Mouse (Mus musculus) liver, embryonic 16.5 days (tissue): ENCODE results near the gene Tshr. TPM values are rescaled to one million over a fixed set of nuclear protein-coding genes. Genes with fewer than 3 reads are reported as not detected.

Experiments
- ATAC-seq: fragments of 200-750 bp; cut with Nextera tagmentation; 2 replicates; pipeline ENCODE4 v1.8.0; 2017; ENCODE audit warnings: low read depth, mild to moderate bottlenecking, moderate number of reproducible peaks, moderate library complexity
- H3K27ac ChIP-seq: fragments of 300-500 bp; sonication (generic); 2 replicates; pipeline ENCODE4 v1.5.1; 2014; ENCODE audit warnings: mild to moderate bottlenecking, low read length
- H3K27me3 ChIP-seq: fragments of 300-500 bp; sonication (generic); 2 replicates; pipeline ENCODE4 v1.6.1; 2014; ENCODE audit warnings: low read depth, low read length, mixed read lengths; ENCODE audit not compliant: control insufficient read depth, insufficient read depth
- H3K36me3 ChIP-seq: fragments of 300-500 bp; sonication (generic); 2 replicates; pipeline ENCODE4 v1.6.1; 2014; ENCODE audit warnings: mild to moderate bottlenecking; ENCODE audit not compliant: control insufficient read depth, insufficient read depth
- H3K4me1 ChIP-seq: fragments of 300-500 bp; sonication (generic); 2 replicates; pipeline ENCODE4 v1.6.1; 2014; ENCODE audit warnings: low read depth, low read length, mixed read lengths; ENCODE audit not compliant: control insufficient read depth
- H3K4me2 ChIP-seq: fragments of 300-500 bp; sonication (generic); 2 replicates; pipeline ENCODE4 v1.6.1; 2014; ENCODE audit warnings: low read depth, low read length, mixed read lengths
- H3K4me3 ChIP-seq: fragments of 300-500 bp; sonication (generic); 2 replicates; pipeline ENCODE4 v1.5.1; 2014; ENCODE audit warnings: low read depth, mild to moderate bottlenecking, low read length
- H3K9ac ChIP-seq: fragments of 300-500 bp; sonication (generic); 2 replicates; pipeline ENCODE4 v1.6.1; 2014; ENCODE audit warnings: low read depth, low read length
- H3K9me3 ChIP-seq: fragments of 300-500 bp; sonication (generic); replicated peaks from 2 replicates; pipeline ENCODE4 v1.6.1; 2016; ENCODE audit warnings: low read length; ENCODE audit not compliant: control insufficient read depth
- WGBS: fragments of 180-500 bp; shearing (Covaris S2); extraction: QIAGEN DNeasy Blood & Tissue Kit; methylation state at CpG from one replicate; pipeline ENCODE4 v1.1.7; 2014; ENCODE audit not compliant: insufficient replicate concordance; 5-methylcytosine and 5-hydroxymethylcytosine counted together
- polyA plus RNA-seq: library from polyadenylated mRNA; unstranded; fragments of >200 nt; fragmentation: Nextera tagmentation; extraction: Ambion mirVana; gene quantifications from 2 replicates; pipeline ENCODE4 v1.2.1, GENCODE M21; 2015

Tshr gene
- polyA plus RNA-seq, 1 experiment from 2014 or later = 0.09 TPM

- H3K27me3 ChIP-seq = no peaks in the 10 kb centered on the region
- no peaks in the 10 kb centered on the region for H3K9me3 ChIP-seq
- H3K4me2 ChIP-seq = no peak overlapping the region
- no peaks in the 10 kb centered on the region for H3K36me3 ChIP-seq
- WGBS = 61% methylated on average over 4 of the region's 4 CpGs
- no peak for ATAC-seq
- H3K27ac ChIP-seq = no peak overlapping the region
- H3K9ac ChIP-seq = no peak overlapping the region
- H3K4me1 ChIP-seq = no peaks in the 10 kb centered on the region
- no peak overlapping the region for H3K4me3 ChIP-seq
Measured at GRCm38 (mm10) chr12:91486342-91486741, 102.0 kb downstream of the Tshr start.

GRCm38 (mm10) chr12:91488406-91488805 is 104.0 kb downstream of the Tshr start:
- Histone ChIP-seq H3K9ac (no peak overlapping the region), H3K4me2 (no peak overlapping the region), H3K4me1 (no peaks in the 10 kb centered on the region), H3K27me3 (no peaks in the 10 kb centered on the region), H3K4me3 (no peak overlapping the region), H3K9me3 (no peaks in the 10 kb centered on the region), H3K27ac (no peak overlapping the region), H3K36me3 (no peaks in the 10 kb centered on the region)
- ATAC-seq = no peak
- WGBS = 31% methylated on average over 3 of the region's 3 CpGs

- no peak for ATAC-seq
- H3K36me3 ChIP-seq = no peaks in the 10 kb centered on the region
- H3K27ac ChIP-seq = no peak overlapping the region
- no peaks in the 10 kb centered on the region for H3K4me1 ChIP-seq
- no peak overlapping the region for H3K4me3 ChIP-seq
- H3K4me2 ChIP-seq = no peak overlapping the region
- no peak overlapping the region for H3K9ac ChIP-seq
- 49% methylated on average over 11 of the region's 11 CpGs for WGBS
- H3K9me3 ChIP-seq = no peaks in the 10 kb centered on the region
- H3K27me3 ChIP-seq = no peaks in the 10 kb centered on the region
Measured at GRCm38 (mm10) chr12:91495497-91496225, 111.3 kb downstream of the Tshr start.

GRCm38 (mm10) chr12:91496226-91496558 is 111.8 kb downstream of the Tshr start:
- Histone ChIP-seq H3K4me3 (no peak overlapping the region), H3K36me3 (no peaks in the 10 kb centered on the region), H3K4me2 (no peak overlapping the region), H3K9me3 (no peaks in the 10 kb centered on the region), H3K4me1 (no peaks in the 10 kb centered on the region), H3K9ac (no peak overlapping the region), H3K27me3 (no peaks in the 10 kb centered on the region), H3K27ac (no peak overlapping the region)
- no peak for ATAC-seq
- WGBS = 42% methylated on average over 3 of the region's 3 CpGs

- Histone ChIP-seq H3K36me3 (no peaks in the 10 kb centered on the region), H3K27me3 (no peaks in the 10 kb centered on the region), H3K9me3 (no peaks in the 10 kb centered on the region), H3K9ac (no peak overlapping the region), H3K27ac (no peak overlapping the region), H3K4me2 (no peak overlapping the region), H3K4me3 (no peak overlapping the region), H3K4me1 (no peaks in the 10 kb centered on the region)
- no peak for ATAC-seq
- WGBS = 69% methylated on average over 2 of the region's 2 CpGs
Measured at GRCm38 (mm10) chr12:91500475-91500874, 116.1 kb downstream of the Tshr start.

GRCm38 (mm10) chr12:91511766-91512165 is 127.4 kb downstream of the Tshr start:
- no peak overlapping the region for H3K4me3 ChIP-seq
- no peaks in the 10 kb centered on the region for H3K4me1 ChIP-seq
- WGBS = 55% methylated on average over 3 of the region's 3 CpGs
- H3K9me3 ChIP-seq = no peaks in the 10 kb centered on the region
- no peak overlapping the region for H3K4me2 ChIP-seq
- ATAC-seq = no peak
- H3K36me3 ChIP-seq = no peaks in the 10 kb centered on the region
- no peak overlapping the region for H3K9ac ChIP-seq
- no peaks in the 10 kb centered on the region for H3K27me3 ChIP-seq
- H3K27ac ChIP-seq = no peak overlapping the region

- no peak overlapping the region for H3K4me2 ChIP-seq
- no peak overlapping the region for H3K4me3 ChIP-seq
- H3K9me3 ChIP-seq = no peaks in the 10 kb centered on the region
- no peak for ATAC-seq
- H3K9ac ChIP-seq = no peak overlapping the region
- no peaks in the 10 kb centered on the region for H3K27me3 ChIP-seq
- H3K4me1 ChIP-seq = no peaks in the 10 kb centered on the region
- no peaks in the 10 kb centered on the region for H3K36me3 ChIP-seq
- WGBS = 61% methylated on average over 6 of the region's 6 CpGs
- no peak overlapping the region for H3K27ac ChIP-seq
Measured at GRCm38 (mm10) chr12:91513980-91514379, 129.6 kb downstream of the Tshr start.

GRCm38 (mm10) chr12:91517808-91518207 is 133.4 kb downstream of the Tshr start:
- Histone ChIP-seq H3K4me1 (no peaks in the 10 kb centered on the region), H3K4me2 (no peak overlapping the region), H3K9me3 (no peaks in the 10 kb centered on the region), H3K4me3 (no peak overlapping the region), H3K27ac (no peak overlapping the region), H3K9ac (no peak overlapping the region), H3K36me3 (no peaks in the 10 kb centered on the region), H3K27me3 (no peaks in the 10 kb centered on the region)
- no peak for ATAC-seq
- 70% methylated on average over 3 of the region's 3 CpGs for WGBS

GRCm38 (mm10) chr12:91523626-91524025 is 139.3 kb downstream of the Tshr start:
- Histone ChIP-seq H3K4me3 (no peak overlapping the region), H3K27me3 (no peaks in the 10 kb centered on the region), H3K4me1 (no peaks in the 10 kb centered on the region), H3K36me3 (no peaks in the 10 kb centered on the region), H3K9me3 (no peaks in the 10 kb centered on the region), H3K4me2 (no peak overlapping the region), H3K9ac (no peak overlapping the region), H3K27ac (no peak overlapping the region)
- WGBS = 43% methylated on average over 3 of the region's 3 CpGs
- no peak for ATAC-seq
